Mouse (Mus musculus): Measurements from ENCODE around the gene Aif1. TPM values are rescaled to one million over a fixed set of nuclear protein-coding genes. Genes with fewer than 3 reads are reported as not detected.

Gene Aif1
- polyA plus RNA-seq, 1 experiment from 2014 or later: 22.8 TPM

DNA sequence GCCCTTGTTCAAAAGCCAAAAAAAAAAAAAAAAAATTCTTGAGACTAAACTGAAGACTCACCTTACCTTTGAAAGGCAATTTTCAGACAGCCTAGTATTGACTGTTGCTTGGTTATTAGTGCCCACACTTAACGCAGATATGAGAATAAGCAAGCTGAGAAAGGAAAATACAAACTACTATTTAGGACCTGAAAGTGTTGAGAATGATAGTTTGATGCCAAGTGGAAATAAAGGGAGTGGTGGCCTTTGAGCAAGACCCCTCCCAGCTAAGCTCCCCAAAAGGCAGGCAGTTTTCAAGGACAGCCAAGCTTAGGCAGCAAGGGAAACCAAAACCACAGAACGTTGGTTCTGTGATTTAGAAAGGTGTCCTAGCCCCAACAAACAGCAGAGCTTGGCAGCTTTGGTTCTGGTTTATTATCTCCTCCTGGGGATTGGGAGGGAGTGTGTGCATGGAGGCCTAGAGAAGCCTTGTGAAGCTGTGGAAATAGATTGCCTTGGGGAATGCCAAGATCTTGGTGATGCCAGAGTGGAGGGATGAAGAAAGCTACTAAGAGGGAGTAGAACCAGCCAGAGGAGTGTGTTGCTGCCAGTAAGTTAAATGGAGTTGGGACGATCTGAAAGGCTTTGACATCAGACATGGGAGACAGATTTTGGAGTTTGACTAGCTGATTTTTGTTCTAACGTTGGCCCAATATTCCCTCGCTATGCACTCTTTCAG is 27.8 kb downstream of the Aif1 start:
- no peak overlapping the region for H3K27ac ChIP-seq (ENCODE audit: low read length)
- no peak for ATAC-seq (ENCODE audit: low read depth)
- 61% methylated on average over 5 of the region's 5 CpGs for WGBS (ENCODE audit: insufficient replicate concordance)

DNA sequence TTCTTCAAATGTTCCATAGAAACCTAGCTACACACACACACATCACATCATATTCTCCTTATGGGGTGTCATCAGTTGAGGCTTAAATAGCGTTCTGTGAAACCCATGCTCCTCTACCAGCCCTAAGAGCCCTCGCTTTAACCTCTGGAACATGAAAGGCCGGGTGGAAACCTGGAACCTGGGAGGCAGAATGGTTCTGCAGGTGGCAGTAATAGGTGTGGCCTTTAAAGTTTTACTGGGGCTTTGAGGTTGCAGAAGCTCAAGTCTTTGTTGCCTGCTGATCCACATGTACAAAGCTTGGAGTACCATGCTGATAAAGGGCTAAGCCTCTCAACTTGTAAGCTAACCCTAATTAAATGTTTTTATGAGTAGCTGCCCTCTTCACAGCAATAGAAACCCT is 28.5 kb downstream of the Aif1 start:
- no peak overlapping the region for H3K27ac ChIP-seq (ENCODE audit: low read length)
- H3K4me3 ChIP-seq (ENCODE audit: low read depth, low read length): no peak overlapping the region
- H3K4me1 ChIP-seq (ENCODE audit: control insufficient read depth, low read depth, low read length): no peaks in the 10 kb centered on the region
- ATAC-seq (ENCODE audit: low read depth): no peak
- H3K9ac ChIP-seq (ENCODE audit: low read depth, low read length): no peak overlapping the region
- no peak overlapping the region for H3K4me2 ChIP-seq (ENCODE audit: low read depth, low read length)
- 76% methylated on average over 3 of the region's 3 CpGs for WGBS (ENCODE audit: insufficient replicate concordance)
- no peaks in the 10 kb centered on the region for H3K27me3 ChIP-seq (ENCODE audit: control insufficient read depth, insufficient read depth, low read depth, low read length)
- peaks cover 75% of the 10 kb centered on the region for H3K36me3 ChIP-seq (ENCODE audit: control insufficient read depth, insufficient read depth)
- no peaks in the 10 kb centered on the region for H3K9me3 ChIP-seq (replicated peaks; ENCODE audit: control insufficient read depth, low read length)

More for the DNA sequence above, 27.8 kb downstream of the Aif1 start:
- peaks cover 75% of the 10 kb centered on the region for H3K36me3 ChIP-seq (ENCODE audit: control insufficient read depth, insufficient read depth)
- no peak overlapping the region for H3K4me2 ChIP-seq (ENCODE audit: low read depth, low read length)
- H3K9me3 ChIP-seq (replicated peaks; ENCODE audit: control insufficient read depth, low read length): no peaks in the 10 kb centered on the region
- H3K27me3 ChIP-seq (ENCODE audit: control insufficient read depth, insufficient read depth, low read depth, low read length): no peaks in the 10 kb centered on the region
- no peaks in the 10 kb centered on the region for H3K4me1 ChIP-seq (ENCODE audit: control insufficient read depth, low read depth, low read length)
- no peak overlapping the region for H3K4me3 ChIP-seq (ENCODE audit: low read depth, low read length)
- no peak overlapping the region for H3K9ac ChIP-seq (ENCODE audit: low read depth, low read length)

DNA sequence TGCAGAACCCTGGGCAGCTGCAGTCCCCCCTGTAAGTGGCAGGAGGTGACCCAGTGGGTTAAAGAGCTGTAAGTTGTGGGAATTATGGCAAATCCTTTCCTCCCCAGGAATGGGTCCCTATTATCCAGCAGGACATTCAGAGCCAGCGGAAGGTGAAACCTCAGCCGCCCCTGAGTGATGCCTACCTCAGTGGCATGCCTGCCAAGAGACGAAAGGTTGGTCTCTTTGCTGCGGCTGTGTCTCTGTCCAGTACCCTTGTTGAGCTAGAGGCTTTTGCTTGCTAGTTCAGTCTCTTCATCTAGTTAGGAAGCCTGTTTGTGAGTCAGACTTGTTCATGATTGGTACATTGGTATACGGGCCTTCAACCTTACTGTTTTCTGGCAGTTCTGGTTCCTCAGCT is 29.7 kb downstream of the Aif1 start:
- H3K27ac ChIP-seq (ENCODE audit: low read length): no peak overlapping the region
- no peak overlapping the region for H3K4me2 ChIP-seq (ENCODE audit: low read depth, low read length)
- peaks cover 78% of the 10 kb centered on the region for H3K36me3 ChIP-seq (ENCODE audit: control insufficient read depth, insufficient read depth)
- no peaks in the 10 kb centered on the region for H3K9me3 ChIP-seq (replicated peaks; ENCODE audit: control insufficient read depth, low read length)
- no peak for ATAC-seq (ENCODE audit: low read depth)
- H3K9ac ChIP-seq (ENCODE audit: low read depth, low read length): no peak overlapping the region
- 88% methylated on average over 5 of the region's 5 CpGs for WGBS (ENCODE audit: insufficient replicate concordance)
- no peaks in the 10 kb centered on the region for H3K27me3 ChIP-seq (ENCODE audit: control insufficient read depth, insufficient read depth, low read depth, low read length)
- no peaks in the 10 kb centered on the region for H3K4me1 ChIP-seq (ENCODE audit: control insufficient read depth, low read depth, low read length)
- H3K4me3 ChIP-seq (ENCODE audit: low read depth, low read length): no peak overlapping the region

GRCm38 (mm10) chr17:35141971-35142370 is 33.9 kb downstream of the Aif1 start:
- 78% methylated on average over 6 of the region's 6 CpGs for WGBS (ENCODE audit: insufficient replicate concordance)
- Histone ChIP-seq H3K27ac (ENCODE audit: low read length) (no peak overlapping the region), H3K4me2 (ENCODE audit: low read depth, low read length) (no peak overlapping the region), H3K9me3 (replicated peaks; ENCODE audit: control insufficient read depth, low read length) (no peaks in the 10 kb centered on the region), H3K4me1 (ENCODE audit: control insufficient read depth, low read depth, low read length) (peaks cover 6% of the 10 kb centered on the region), H3K9ac (ENCODE audit: low read depth, low read length) (no peak overlapping the region), H3K27me3 (ENCODE audit: control insufficient read depth, insufficient read depth, low read depth, low read length) (no peaks in the 10 kb centered on the region), H3K4me3 (ENCODE audit: low read depth, low read length) (no peak overlapping the region), H3K36me3 (ENCODE audit: control insufficient read depth, insufficient read depth) (peaks cover 75% of the 10 kb centered on the region)
- ATAC-seq (ENCODE audit: low read depth): no peak

DNA sequence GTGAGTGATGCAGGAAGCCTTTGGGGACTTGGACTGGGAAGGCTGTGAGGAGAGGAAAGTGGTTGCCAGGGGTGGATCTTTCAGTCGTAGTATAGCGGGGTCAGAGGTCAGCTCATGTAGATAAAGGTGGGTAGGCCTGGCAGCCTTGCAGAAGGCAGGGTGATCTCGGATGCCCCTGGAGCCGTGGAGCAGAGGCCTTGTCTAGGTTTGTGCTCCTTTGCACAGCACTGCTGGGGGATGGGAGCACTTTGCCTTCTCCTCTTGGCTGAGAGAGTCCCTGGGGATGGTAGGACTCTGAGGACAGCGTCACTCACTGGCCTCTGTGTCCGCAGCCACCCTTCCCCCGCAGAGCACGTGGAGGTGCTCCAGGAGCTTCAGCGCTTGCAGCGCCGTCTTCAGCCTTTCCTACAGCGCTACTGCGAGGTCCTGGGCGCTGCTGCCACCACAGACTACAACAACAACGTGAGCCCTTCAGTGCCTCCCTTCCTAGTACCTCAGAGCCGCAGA is 35.3 kb downstream of the Aif1 start:
- Histone ChIP-seq H3K4me2 (ENCODE audit: low read depth, low read length) (no peak overlapping the region), H3K4me1 (ENCODE audit: control insufficient read depth, low read depth, low read length) (peaks cover 16% of the 10 kb centered on the region), H3K9me3 (replicated peaks; ENCODE audit: control insufficient read depth, low read length) (no peaks in the 10 kb centered on the region), H3K36me3 (ENCODE audit: control insufficient read depth, insufficient read depth) (peaks cover 63% of the 10 kb centered on the region), H3K27ac (ENCODE audit: low read length) (no peak overlapping the region), H3K27me3 (ENCODE audit: control insufficient read depth, insufficient read depth, low read depth, low read length) (no peaks in the 10 kb centered on the region), H3K9ac (ENCODE audit: low read depth, low read length) (no peak overlapping the region), H3K4me3 (ENCODE audit: low read depth, low read length) (no peak overlapping the region)
- ATAC-seq (ENCODE audit: low read depth): no peak
- 81% methylated on average over 16 of the region's 16 CpGs for WGBS (ENCODE audit: insufficient replicate concordance)

- Histone ChIP-seq H3K27ac (ENCODE audit: low read length) (no peak overlapping the region), H3K4me1 (ENCODE audit: control insufficient read depth, low read depth, low read length) (peaks cover 18% of the 10 kb centered on the region), H3K36me3 (ENCODE audit: control insufficient read depth, insufficient read depth) (peaks cover 50% of the 10 kb centered on the region), H3K9me3 (replicated peaks; ENCODE audit: control insufficient read depth, low read length) (no peaks in the 10 kb centered on the region), H3K9ac (ENCODE audit: low read depth, low read length) (no peak overlapping the region), H3K4me2 (ENCODE audit: low read depth, low read length) (no peak overlapping the region), H3K4me3 (ENCODE audit: low read depth, low read length) (no peak overlapping the region), H3K27me3 (ENCODE audit: control insufficient read depth, insufficient read depth, low read depth, low read length) (no peaks in the 10 kb centered on the region)
- ATAC-seq (ENCODE audit: low read depth): no peak
- 89% methylated on average over 3 of the region's 3 CpGs for WGBS (ENCODE audit: insufficient replicate concordance)
These were observed 36.6 kb downstream of the Aif1 start for GRCm38 (mm10) chr17:35139269-35139668.

- peaks cover 18% of the 10 kb centered on the region for H3K4me1 ChIP-seq (ENCODE audit: control insufficient read depth, low read depth, low read length)
- peak overlapping the region; percentile 74 for H3K4me2 ChIP-seq (ENCODE audit: low read depth, low read length)
- no peaks in the 10 kb centered on the region for H3K27me3 ChIP-seq (ENCODE audit: control insufficient read depth, insufficient read depth, low read depth, low read length)
- H3K9ac ChIP-seq (ENCODE audit: low read depth, low read length): peak overlapping the region; percentile 88
- WGBS (ENCODE audit: insufficient replicate concordance): under 1% methylated on average over 43 of the region's 43 CpGs
- no peaks in the 10 kb centered on the region for H3K9me3 ChIP-seq (replicated peaks; ENCODE audit: control insufficient read depth, low read length)
- peaks cover 17% of the 10 kb centered on the region for H3K36me3 ChIP-seq (ENCODE audit: control insufficient read depth, insufficient read depth)
- ATAC-seq (ENCODE audit: low read depth): peak; percentile 19
- H3K4me3 ChIP-seq (ENCODE audit: low read depth, low read length): peak overlapping the region; percentile 85
- peak overlapping the region; percentile 94 for H3K27ac ChIP-seq (ENCODE audit: low read length)
These were observed 40.1 kb downstream of the Aif1 start for GRCm38 (mm10) chr17:35135591-35136320.

DNA sequence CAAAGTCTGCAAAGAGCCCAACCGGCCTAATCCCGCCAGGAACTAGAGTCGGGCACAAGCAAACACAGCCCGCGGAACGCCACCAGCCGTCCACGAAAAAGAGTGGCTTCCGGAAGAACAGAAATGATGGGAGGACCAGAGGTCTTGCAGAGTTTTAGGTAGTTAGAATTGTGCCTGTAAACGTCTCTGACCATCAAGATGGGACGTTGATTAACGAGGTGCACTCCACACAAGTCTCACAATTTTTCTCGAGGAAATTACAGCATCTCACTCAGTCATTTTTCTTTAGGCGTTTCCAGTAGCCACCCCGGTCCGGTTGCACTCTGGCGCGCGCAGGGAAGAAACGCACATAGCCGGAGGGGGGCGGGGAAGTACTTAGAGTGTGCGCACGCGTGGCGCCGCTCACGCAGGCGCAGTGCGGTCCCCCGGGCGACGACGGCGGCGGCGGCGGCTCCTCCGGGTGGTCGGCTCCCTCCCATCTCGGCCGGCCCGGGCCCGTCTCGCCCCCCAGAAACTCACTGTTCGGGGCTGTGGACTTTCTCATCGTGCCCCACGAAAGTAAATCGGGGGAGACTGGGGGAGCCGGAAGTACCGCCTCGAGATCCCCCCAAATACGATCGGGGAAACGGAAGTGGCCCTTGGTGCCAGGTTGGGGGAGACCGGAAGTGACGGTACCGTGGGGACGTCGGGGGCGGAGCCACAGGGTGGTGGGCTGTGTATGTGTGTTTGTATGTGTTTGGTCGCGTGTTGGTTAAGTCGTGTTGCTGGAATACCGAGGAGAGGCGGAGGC is 40.9 kb downstream of the Aif1 start, which contains the start of gene Bag6:
TSS of gene Bag6 (plus strand) at position 378 of the 790 bp plus-strand sequence.
- Histone ChIP-seq H3K4me3 (ENCODE audit: low read depth, low read length) (peak within 1 kb of the TSS; percentile 85), H3K4me1 (ENCODE audit: control insufficient read depth, low read depth, low read length) (peaks cover 18% of the 10 kb centered on the region), H3K4me2 (ENCODE audit: low read depth, low read length) (peak within 1 kb of the TSS; percentile 74), H3K27ac (ENCODE audit: low read length) (peak within 1 kb of the TSS; percentile 94), H3K9ac (ENCODE audit: low read depth, low read length) (peak within 1 kb of the TSS; percentile 88), H3K36me3 (ENCODE audit: control insufficient read depth, insufficient read depth) (peaks cover 13% of the 10 kb centered on the region), H3K9me3 (replicated peaks; ENCODE audit: control insufficient read depth, low read length) (no peaks in the 10 kb centered on the region), H3K27me3 (ENCODE audit: control insufficient read depth, insufficient read depth, low read depth, low read length) (no peaks in the 10 kb centered on the region)
- WGBS (ENCODE audit: insufficient replicate concordance): under 1% methylated on average over 66 of the region's 66 CpGs
- peak; percentile 90 for ATAC-seq (ENCODE audit: low read depth)
